20 mouse cellular contexts compared by ENCODE assay signal in genomic region chr15:9362801-9363200, GRCm38 (mm10). TPM values are rescaled to one million over a fixed set of nuclear protein-coding genes. Genes with fewer than 3 reads are reported as not detected.
DNase-seq lines count a peak whose midpoint lies in the region; ATAC-seq and TF ChIP-seq lines count a peak whose summit lies in the region.
"Had no signal": no experiment of that assay in that cellular context is flagged by ENCODE, and none has a peak within 500 bp of the region (broad histone marks: within the 10 kb centered on the region; RNA-seq: fewer than 3 reads in every experiment).

No protein-coding gene starts in this region.

- 69% methylated on average over 2 of the region's 2 CpGs for WGBS in lung, adult 2 months

- H3K27me3 ChIP-seq in E14TG2a.4 (ENCODE audit: insufficient read depth, low read length) = no peaks in the 10 kb centered on the region
- H3K27me3 ChIP-seq: embryonic facial prominence, embryonic 13.5 days had no signal

- no peaks in the 10 kb centered on the region for H3K4me1 ChIP-seq in lung, adult 2 months (ENCODE audit: control insufficient read depth, insufficient read depth, low read length)
- H3K4me1 ChIP-seq in E14TG2a.4 (replicated peaks; ENCODE audit: low read depth, low read length) = no peaks in the 10 kb centered on the region
- H3K4me1 ChIP-seq: embryonic facial prominence, embryonic 13.5 days; heart, embryonic 10.5 days; midbrain, embryonic 10.5 days had no signal

- no peak for DNase-seq in lung, adult 2 months
- DNase-seq in lung, postnatal 25 days (ENCODE audit: low spot score) = no peak
- DNase-seq in NIH3T3 (ENCODE audit: low read depth) = peak; percentile 27
- DNase-seq in adrenal gland, postnatal 36 days = no peak
- DNase-seq in left cerebral cortex, adult 11 months (ENCODE audit: low spot score) = no peak
- DNase-seq: cerebellum, adult 9-11 months; heart, postnatal 4 days; kidney, adult 18-20 months; right cerebral cortex, postnatal 25 days had no signal

- no peak for TF ChIP-seq POLR2A in lung, adult 2 months (IDR thresholded peaks at IDR 0.05; ENCODE audit: borderline replicate concordance, extremely low read depth, low read depth, low read length)

- H3K9me3 ChIP-seq in E14TG2a.4 (ENCODE audit: low read length) = peaks cover 13% of the 10 kb centered on the region
- H3K9me3 ChIP-seq: embryonic facial prominence, embryonic 13.5 days; heart, embryonic 10.5 days; midbrain, embryonic 10.5 days had no signal

- ATAC-seq in megakaryocyte, adult 5-6 weeks (ENCODE audit: poor library complexity, severe bottlenecking) = peak; percentile 54

- no peaks in the 10 kb centered on the region for H3K36me3 ChIP-seq in E14TG2a.4 (ENCODE audit: insufficient read depth, low read length)
- H3K36me3 ChIP-seq: embryonic facial prominence, embryonic 13.5 days; heart, embryonic 10.5 days; midbrain, embryonic 10.5 days had no signal

- no peak overlapping the region for H3K4me3 ChIP-seq in lung, adult 2 months (replicated peaks; ENCODE audit: extremely low read depth, low read depth, low read length)
- H3K4me3 ChIP-seq in E14TG2a.4 (replicated peaks; ENCODE audit: low read length) = no peak overlapping the region
- H3K4me3 ChIP-seq: embryonic facial prominence, embryonic 13.5 days; heart, embryonic 10.5 days; midbrain, embryonic 10.5 days; myocyte had no signal

- 0 out of 2 replicates have a peak, but pooled peaks have one; percentile 11 for TF ChIP-seq CTCF in lung, adult 2 months (IDR thresholded peaks at IDR 0.05; ENCODE audit: insufficient read depth, low read length)
- peak; percentile 65 for TF ChIP-seq CTCF in E14TG2a.4 (conservative IDR thresholded peaks at IDR 0.05; ENCODE audit: low read length)

RNA-seq across cellular contexts. Expression of gene Ugt3a2, which starts 27.5 kb away (rescaled TPM):
- 0.12 and 0.15 TPM in 2 replicates for polyA plus RNA-seq in lung, adult 2 months (2012; rRNA removed)
- total RNA-seq in megakaryocyte, adult 5-6 weeks (2015) = not detected in 2 replicates
- total RNA-seq in megakaryocyte, adult 5-6 weeks (2017) = not detected in 2 replicates
- under 1 TPM in 1 of 2 experiments, not detected in 1; 0.17 TPM for total RNA-seq in adrenal gland, postnatal 36 days (2021)
- total RNA-seq: gastrocnemius, adult 8-10 months; heart, postnatal 4 days; layer of hippocampus, adult 8-10 months; left cerebral cortex, postnatal 25 days had no signal
- polyA plus RNA-seq: brain, embryonic 14.5 days; embryonic facial prominence, embryonic 13.5 days; forebrain, embryonic 11.5 days; heart, embryonic 10.5 days; midbrain, embryonic 10.5 days; myocyte had no signal
